Mouse (Mus musculus) neural tube, embryonic 10.5 days (tissue): Measurements from ENCODE around the gene Ltbp3.

Experiments
- DNase-seq: peaks from one replicate; pipeline ENCODE4 v3.0.0-alpha.2; 2017; ENCODE audit warnings: low spot score; ENCODE audit errors: extremely low spot score

Ltbp3 gene

GRCm38 (mm10) chr19:5791329-5791728 lies 50.6 kb downstream of the Ltbp3 start:
- no peak for DNase-seq

DNA sequence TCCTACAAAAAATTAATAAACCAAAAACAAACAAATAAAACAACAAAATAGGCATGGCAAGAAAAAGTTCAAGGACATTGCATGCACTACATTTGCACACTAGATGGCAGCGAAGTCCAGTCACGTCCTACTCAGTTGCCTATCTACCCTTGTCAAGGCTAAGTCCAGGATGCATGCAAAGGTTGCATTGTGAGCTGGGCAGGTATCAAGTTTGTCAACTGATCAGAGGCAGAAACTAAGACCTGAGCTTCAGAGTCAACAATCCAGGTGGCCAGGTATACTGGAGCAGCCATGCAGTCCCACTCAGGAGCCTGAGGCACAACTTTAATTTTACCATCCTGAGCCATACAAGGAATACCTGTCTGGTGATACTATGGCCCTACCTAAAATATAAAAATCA lies 52.4 kb downstream of the Ltbp3 start:
- peak; percentile 51 for DNase-seq

DNA sequence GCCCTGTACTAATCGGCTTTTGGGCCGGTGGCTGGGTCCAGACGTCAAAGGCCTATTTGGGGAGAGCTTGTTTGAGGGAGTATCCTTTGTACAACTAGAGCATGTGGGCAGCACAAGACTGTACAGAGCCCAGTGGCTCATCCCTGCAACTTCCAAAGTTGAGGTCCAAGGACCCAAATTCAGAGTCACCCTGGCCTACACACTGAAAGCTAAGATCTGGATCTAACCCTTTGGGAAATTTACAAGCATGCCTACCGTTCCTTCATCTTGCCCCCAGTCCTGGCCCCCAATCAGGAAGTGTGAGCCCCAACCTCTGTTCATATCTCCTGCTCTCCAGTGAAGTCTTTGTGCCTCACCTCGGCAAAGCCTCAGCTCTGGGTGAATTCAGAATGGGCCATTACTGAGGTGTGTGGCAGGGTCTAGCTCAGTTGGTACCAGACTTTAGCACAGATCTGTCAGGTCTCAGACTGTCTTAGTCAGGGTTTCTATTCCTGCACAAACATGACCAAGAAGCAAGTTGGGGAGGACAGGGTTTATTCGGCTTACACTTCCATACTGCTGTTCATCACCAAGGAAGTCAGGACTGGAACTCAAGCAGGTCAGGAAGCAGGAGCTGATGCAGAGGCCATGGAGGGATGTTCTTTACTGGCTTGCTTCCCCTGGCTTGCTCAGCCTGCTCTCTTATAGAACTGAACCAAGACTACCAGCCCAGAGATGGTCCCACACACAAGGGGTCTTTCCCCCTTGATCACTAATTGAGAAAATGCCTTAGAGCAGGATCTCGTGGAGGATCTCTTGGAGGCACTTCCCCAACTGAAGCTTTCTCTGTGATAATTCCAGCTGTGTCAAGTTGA lies 53.4 kb downstream of the Ltbp3 start:
- DNase-seq, result peak; percentile 51

GRCm38 (mm10) chr19:5794771-5795576 lies 54.3 kb downstream of the Ltbp3 start:
- DNase-seq, result peak; percentile 49

- DNase-seq, result no peak
These were observed 55.2 kb downstream of the Ltbp3 start for GRCm38 (mm10) chr19:5795668-5796572.

DNA sequence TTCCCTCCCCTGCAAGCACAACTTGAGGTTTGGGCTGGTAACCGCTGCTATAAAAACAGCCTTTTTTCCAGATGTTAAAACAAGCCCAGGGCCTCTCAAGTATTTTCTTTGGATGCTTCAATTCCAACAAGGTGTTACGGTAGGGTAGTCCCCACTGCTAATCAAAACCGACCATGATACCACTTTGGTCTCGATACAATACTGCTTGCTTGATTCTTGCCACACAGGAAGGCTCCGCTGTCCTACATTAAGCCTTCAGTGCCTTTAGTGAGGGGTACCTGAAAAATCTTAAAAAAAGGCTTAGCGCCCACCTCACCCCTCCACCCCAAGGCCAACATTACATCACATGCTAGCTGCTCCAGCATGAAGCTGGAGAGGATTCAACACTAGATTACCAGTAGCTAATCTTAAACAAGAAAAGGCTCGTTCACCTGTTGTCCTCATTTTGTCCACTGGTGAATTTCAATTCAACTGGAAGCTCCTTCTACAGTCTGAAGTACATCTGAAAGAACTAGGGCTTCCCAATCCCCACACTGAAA lies 55.9 kb downstream of the Ltbp3 start:
- DNase-seq, result no peak

DNA sequence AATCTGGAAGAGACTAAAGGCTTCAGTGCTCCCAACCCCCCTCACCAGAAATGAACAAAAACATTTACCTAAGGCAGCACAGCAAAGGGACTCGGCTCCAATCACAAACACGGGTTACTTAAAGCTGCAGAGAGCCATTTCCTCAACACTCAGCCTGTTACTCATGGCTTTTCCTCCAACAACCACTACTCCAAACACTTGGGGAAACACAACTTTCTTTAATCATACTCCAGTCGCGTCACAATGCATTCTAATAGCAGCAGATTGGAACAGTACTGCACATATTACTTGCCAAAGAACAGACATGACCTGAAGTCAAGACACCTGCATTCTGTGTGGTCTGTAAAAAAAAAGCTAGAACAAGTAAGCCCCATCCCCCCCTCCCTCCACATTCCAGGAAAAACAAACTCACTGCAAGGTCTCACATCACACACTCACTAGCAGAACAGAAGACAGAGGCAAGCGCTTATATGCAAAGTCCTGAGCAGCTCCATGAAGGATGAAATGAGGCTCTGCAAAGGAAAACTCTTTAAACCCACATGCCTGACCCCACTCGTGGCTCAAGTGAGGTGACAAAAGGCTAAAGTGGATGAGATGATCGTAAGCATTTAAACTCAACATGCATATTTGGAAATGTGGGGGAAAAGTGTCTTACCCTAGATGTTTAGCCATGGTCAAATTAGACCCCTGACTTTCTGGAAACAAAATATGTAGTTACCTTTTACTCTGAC lies 56.8 kb downstream of the Ltbp3 start:
- no peak for DNase-seq

GRCm38 (mm10) chr19:5798700-5799479 lies 58.2 kb downstream of the Ltbp3 start:
- peak; percentile 34 for DNase-seq

- peak; percentile 57 for DNase-seq
These were observed 59.1 kb downstream of the Ltbp3 start for GRCm38 (mm10) chr19:5799566-5800349.

GRCm38 (mm10) chr19:5800350-5800631 lies 59.6 kb downstream of the Ltbp3 start:
- no peak for DNase-seq

- peak; percentile 64 for DNase-seq
These were observed 60.1 kb downstream of the Ltbp3 start for GRCm38 (mm10) chr19:5800632-5801431.

GRCm38 (mm10) chr19:5801432-5801964 lies 60.8 kb downstream of the Ltbp3 start:
- DNase-seq, result no peak

DNA sequence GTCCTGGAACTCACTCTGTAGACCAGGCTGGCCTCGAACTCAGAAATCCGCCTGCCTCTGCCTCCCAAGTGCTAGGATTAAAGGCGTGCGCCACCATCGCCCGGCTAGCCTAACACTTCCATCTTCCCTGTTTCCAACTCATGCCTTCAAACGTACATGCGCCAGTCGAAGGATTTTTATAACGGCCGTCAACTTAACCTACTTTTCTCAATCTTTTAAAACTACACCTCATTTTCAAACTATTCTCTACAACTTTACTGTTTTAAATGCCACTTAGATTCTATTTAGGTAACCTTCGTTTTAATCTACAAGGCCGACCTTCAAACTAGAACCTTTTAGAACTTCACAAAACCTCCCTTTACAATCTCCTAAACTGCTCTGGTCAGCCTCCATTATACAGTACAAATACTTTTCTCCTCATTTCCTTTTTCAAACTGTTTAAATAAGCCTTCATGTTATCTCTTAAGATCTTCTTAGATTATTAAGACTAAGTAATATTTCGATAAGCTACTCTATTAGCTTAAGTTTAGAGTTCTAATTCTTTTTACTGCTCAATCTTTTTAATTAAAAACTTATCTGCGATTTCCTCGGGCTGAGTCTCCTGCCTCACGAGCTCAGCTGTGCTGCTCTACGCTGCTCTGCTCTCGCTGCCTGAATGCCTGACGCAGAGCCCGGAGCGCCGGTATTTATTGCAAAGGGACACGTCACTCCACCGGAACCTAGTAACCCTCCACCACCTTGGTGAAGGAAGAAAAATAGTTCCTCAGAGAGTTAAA lies 61.5 kb downstream of the Ltbp3 start:
- DNase-seq, result peak; percentile 97

- DNase-seq, result no peak
These were observed 62.0 kb downstream of the Ltbp3 start for GRCm38 (mm10) chr19:5802787-5803040.

- peak; percentile 100 for DNase-seq
These were observed 62.6 kb downstream of the Ltbp3 start for GRCm38 (mm10) chr19:5803041-5803880.

- no peak for DNase-seq
These were observed 63.2 kb downstream of the Ltbp3 start for GRCm38 (mm10) chr19:5803881-5804279.
